Mouse (Mus musculus): ENCODE measurements around the gene Plppr5. TPM values are rescaled to one million over a fixed set of nuclear protein-coding genes. Genes with fewer than 3 reads are reported as not detected.

The Plppr5 gene
- polyA plus RNA-seq, 1 experiment from 2014 or later: 1.6 TPM

GRCm38 (mm10) chr3:117716534-117717280, 142.1 kb downstream of the Plppr5 start:
- Histone ChIP-seq H3K36me3 (no peaks in the 10 kb centered on the region), H3K4me2 (no peak overlapping the region), H3K27me3 (replicated peaks) (no peaks in the 10 kb centered on the region), H3K9me3 (no peaks in the 10 kb centered on the region), H3K4me3 (replicated peaks) (no peak overlapping the region), H3K27ac (no peak overlapping the region), H3K9ac (no peak overlapping the region), H3K4me1 (no peaks in the 10 kb centered on the region)
- ATAC-seq (ENCODE audit: insufficient read depth, low FRiP score, low read depth): no peak
- WGBS: 76% methylated on average over 3 of the region's 3 CpGs

DNA sequence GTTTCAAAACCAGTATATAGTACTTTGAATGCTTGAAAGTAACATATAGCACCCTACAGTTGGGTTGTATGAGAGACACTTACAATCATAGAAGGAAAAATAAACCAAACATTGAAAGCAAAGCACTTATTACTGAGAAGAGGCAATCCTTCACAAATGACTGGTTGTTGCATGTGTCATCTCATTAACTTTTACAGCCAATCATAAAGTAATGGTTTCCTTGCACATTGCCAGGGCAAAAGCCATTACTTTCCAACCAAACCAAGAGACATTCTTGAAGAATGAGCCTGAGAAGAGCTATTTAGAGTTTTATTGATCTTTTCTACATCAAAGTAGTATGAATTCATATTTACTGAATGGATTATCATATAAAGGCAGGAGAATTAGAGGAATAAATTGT, 148.8 kb downstream of the Plppr5 start:
- Histone ChIP-seq H3K9me3 (no peaks in the 10 kb centered on the region), H3K4me2 (no peak overlapping the region), H3K4me1 (no peaks in the 10 kb centered on the region), H3K27me3 (replicated peaks) (no peaks in the 10 kb centered on the region), H3K9ac (no peak overlapping the region), H3K36me3 (no peaks in the 10 kb centered on the region), H3K4me3 (replicated peaks) (no peak overlapping the region), H3K27ac (no peak overlapping the region)
- ATAC-seq (ENCODE audit: insufficient read depth, low FRiP score, low read depth): no peak

GRCm38 (mm10) chr3:117724521-117724920, 149.9 kb downstream of the Plppr5 start:
- WGBS: 70% methylated on average over 5 of the region's 5 CpGs

DNA sequence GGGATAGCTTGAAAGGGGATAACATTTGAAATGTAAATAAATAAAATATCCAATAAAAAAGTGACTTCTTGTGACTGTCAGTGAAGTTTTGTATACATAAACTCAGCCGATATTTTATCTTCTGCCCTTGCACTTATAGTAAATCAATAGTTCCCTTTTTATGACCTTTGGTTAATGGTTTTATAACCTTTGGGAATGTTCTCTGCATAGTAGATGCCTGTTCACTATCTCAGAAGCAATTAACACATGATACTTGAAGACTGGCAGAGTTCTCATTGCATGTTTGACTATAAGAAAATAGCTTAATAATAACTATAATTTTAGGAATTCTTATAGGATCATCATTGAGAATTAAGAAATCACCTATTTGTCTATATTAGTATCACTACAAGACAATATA, 150.9 kb downstream of the Plppr5 start:
- WGBS: 58% methylated on average over 1 of the region's 1 CpGs
- Histone ChIP-seq H3K9ac (no peak overlapping the region), H3K27me3 (replicated peaks) (no peaks in the 10 kb centered on the region), H3K4me2 (no peak overlapping the region), H3K4me1 (no peaks in the 10 kb centered on the region), H3K27ac (no peak overlapping the region), H3K36me3 (no peaks in the 10 kb centered on the region), H3K4me3 (replicated peaks) (no peak overlapping the region), H3K9me3 (no peaks in the 10 kb centered on the region)
- ATAC-seq (ENCODE audit: insufficient read depth, low FRiP score, low read depth): no peak

More at GRCm38 (mm10) chr3:117724521-117724920, 149.9 kb downstream of the Plppr5 start:
- no peaks in the 10 kb centered on the region for H3K9me3 ChIP-seq
- no peak overlapping the region for H3K4me2 ChIP-seq
- no peak overlapping the region for H3K9ac ChIP-seq
- H3K4me3 ChIP-seq (replicated peaks): no peak overlapping the region
- H3K4me1 ChIP-seq: no peaks in the 10 kb centered on the region
- H3K36me3 ChIP-seq: no peaks in the 10 kb centered on the region
- no peak overlapping the region for H3K27ac ChIP-seq
- ATAC-seq (ENCODE audit: insufficient read depth, low FRiP score, low read depth): no peak
- H3K27me3 ChIP-seq (replicated peaks): no peaks in the 10 kb centered on the region

DNA sequence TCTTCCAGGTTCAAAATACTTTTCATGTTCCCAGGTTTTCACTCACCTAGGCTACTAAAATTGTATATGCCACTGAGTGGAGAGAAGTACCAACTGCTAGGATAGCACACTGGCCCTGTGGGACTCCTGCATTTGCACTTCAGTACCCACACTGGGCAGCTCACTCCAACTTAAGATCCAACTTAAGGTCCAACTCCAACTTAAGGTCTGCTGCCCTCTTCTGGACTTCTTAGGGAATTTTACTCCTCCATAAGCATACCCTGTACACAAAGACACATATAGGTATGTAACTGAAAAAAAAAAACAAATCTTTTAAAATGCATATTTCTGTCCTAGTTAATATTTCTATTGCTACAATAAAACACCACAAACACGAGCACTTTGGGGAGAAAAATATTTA, 153.5 kb downstream of the Plppr5 start:
- WGBS: 33% methylated on average over 1 of the region's 1 CpGs
- Histone ChIP-seq H3K36me3 (no peaks in the 10 kb centered on the region), H3K9ac (no peak overlapping the region), H3K4me3 (replicated peaks) (no peak overlapping the region), H3K4me2 (no peak overlapping the region), H3K27ac (no peak overlapping the region), H3K4me1 (no peaks in the 10 kb centered on the region), H3K9me3 (no peaks in the 10 kb centered on the region), H3K27me3 (replicated peaks) (no peaks in the 10 kb centered on the region)
- no peak for ATAC-seq (ENCODE audit: insufficient read depth, low FRiP score, low read depth)

- no peaks in the 10 kb centered on the region for H3K9me3 ChIP-seq
- no peak overlapping the region for H3K4me2 ChIP-seq
- no peak for ATAC-seq (ENCODE audit: insufficient read depth, low FRiP score, low read depth)
- H3K27me3 ChIP-seq (replicated peaks): no peaks in the 10 kb centered on the region
- H3K36me3 ChIP-seq: no peaks in the 10 kb centered on the region
- WGBS: 72% methylated on average over 9 of the region's 9 CpGs
- no peak overlapping the region for H3K4me3 ChIP-seq (replicated peaks)
- H3K27ac ChIP-seq: no peak overlapping the region
- no peaks in the 10 kb centered on the region for H3K4me1 ChIP-seq
- H3K9ac ChIP-seq: no peak overlapping the region
Measured at GRCm38 (mm10) chr3:117729121-117730072, 154.8 kb downstream of the Plppr5 start.

DNA sequence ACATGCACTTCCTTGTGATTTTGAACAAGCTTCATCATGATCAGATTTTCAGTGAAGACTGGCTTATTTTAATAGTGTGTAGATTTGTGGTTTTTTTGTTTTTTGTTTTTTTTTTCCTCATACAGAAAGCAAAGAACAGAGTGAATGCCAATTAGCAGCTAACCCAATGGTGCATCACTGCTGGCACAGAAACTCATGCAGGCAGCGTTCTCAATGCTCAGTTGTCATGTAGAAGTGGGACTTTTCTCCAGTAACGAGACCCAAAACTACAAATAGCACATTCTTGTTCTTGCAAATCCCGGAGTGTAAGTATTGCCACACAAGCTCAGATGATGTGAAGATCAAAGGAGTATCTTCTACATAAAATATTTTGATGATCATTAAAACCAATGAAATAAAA, 156.9 kb downstream of the Plppr5 start:
- no peak overlapping the region for H3K4me2 ChIP-seq
- ATAC-seq (ENCODE audit: insufficient read depth, low FRiP score, low read depth): no peak
- H3K27ac ChIP-seq: no peak overlapping the region
- H3K9ac ChIP-seq: no peak overlapping the region
- no peaks in the 10 kb centered on the region for H3K4me1 ChIP-seq
- no peaks in the 10 kb centered on the region for H3K36me3 ChIP-seq
- 80% methylated on average over 3 of the region's 3 CpGs for WGBS
- H3K9me3 ChIP-seq: no peaks in the 10 kb centered on the region
- H3K27me3 ChIP-seq (replicated peaks): no peaks in the 10 kb centered on the region
- no peak overlapping the region for H3K4me3 ChIP-seq (replicated peaks)

DNA sequence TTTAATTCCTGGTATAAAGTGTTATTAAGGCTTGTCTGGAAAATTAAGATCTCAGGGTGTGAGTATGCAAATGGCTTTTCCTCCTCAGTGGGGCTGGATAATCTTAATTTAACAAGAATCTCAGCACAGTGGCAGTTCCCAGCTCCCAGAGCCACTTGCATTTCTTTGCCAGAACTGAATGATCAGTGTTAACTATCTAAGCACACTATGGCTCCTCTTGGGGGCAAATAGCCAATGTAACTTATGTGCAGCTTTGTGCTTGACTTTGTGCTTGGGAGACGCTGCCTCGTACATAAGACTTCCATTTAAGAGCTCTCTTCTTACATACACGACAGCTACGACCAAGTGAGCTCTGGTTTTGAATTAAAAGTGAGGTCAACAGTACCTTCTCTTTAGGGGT, 158.0 kb downstream of the Plppr5 start:
- Histone ChIP-seq H3K4me2 (no peak overlapping the region), H3K9me3 (no peaks in the 10 kb centered on the region), H3K9ac (no peak overlapping the region), H3K4me3 (replicated peaks) (no peak overlapping the region), H3K36me3 (no peaks in the 10 kb centered on the region), H3K4me1 (no peaks in the 10 kb centered on the region), H3K27ac (no peak overlapping the region), H3K27me3 (replicated peaks) (no peaks in the 10 kb centered on the region)
- 84% methylated on average over 4 of the region's 4 CpGs for WGBS
- no peak for ATAC-seq (ENCODE audit: insufficient read depth, low FRiP score, low read depth)

Other genes with a start within 250 kb of the Plppr5 start
- gene Plppr4, start 214.0 kb upstream of the Plppr5 start, polyA plus RNA-seq (2015; fragmentation: Nextera tagmentation; extraction: Ambion mirVana): 0.57 and 0.76 TPM in 2 replicates